Mouse (Mus musculus): ENCODE results near the gene Tmem140. TPM values are rescaled to one million over a fixed set of nuclear protein-coding genes. Genes with fewer than 3 reads are reported as not detected.
A peak's percentile ranks its signal among the peaks of the same experiment; 100 is the strongest.

Tmem140 gene
- total and polyA plus RNA-seq, 3 experiments = 2.5 to 4.0 TPM; not detected in 1

DNA sequence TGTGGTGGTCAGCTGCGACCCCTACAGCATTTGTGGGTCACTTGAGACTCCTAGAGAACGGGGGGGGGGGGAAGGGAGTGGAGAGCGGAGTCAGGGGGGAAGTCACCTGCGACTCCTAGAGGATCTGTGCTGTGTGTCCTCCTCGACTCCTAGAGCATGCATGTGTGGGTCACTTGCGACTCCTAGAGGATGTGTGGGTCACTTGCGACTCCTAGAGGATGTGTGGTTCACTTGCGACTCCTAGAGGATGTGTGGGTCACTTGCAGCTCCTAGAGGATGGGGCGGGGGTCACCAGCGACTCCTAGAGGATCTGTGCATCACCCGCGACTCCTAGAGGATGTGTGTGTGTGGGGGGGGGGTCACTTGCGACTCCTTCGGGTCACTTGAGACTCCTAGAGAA, 59.0 kb downstream of the Tmem140 start:
- no peaks in the 10 kb centered on the region for H3K36me3 ChIP-seq (ENCODE audit: control insufficient read depth in 1 of 2, insufficient read depth in 2 of 2, low read length in 2 of 2)
- TF ChIP-seq RCOR1 (IDR thresholded peaks at IDR 0.05; ENCODE audit: low read depth, low read length) (no peak), POLR2A (IDR thresholded peaks at IDR 0.05; ENCODE audit: control insufficient read depth in 1 of 2, insufficient read depth in 1 of 2, low read depth in 1 of 2, low read length in 2 of 2, poor library complexity in 1 of 2) (no peak), CHD1 (IDR thresholded peaks at IDR 0.05; ENCODE audit: low read depth, low read length) (no peak), RAD21 (IDR thresholded peaks at IDR 0.05; ENCODE audit: low read depth, low read length) (peak; percentile 87), ELF1 (IDR thresholded peaks at IDR 0.05; ENCODE audit: low read depth, low read length) (no peak), NRF1 (IDR thresholded peaks at IDR 0.05; ENCODE audit: insufficient read depth, low read depth, low read length, poor library complexity, severe bottlenecking) (no peak), MYC (IDR thresholded peaks at IDR 0.05; ENCODE audit: low read depth, low read length) (no peak), SMC3 (IDR thresholded peaks at IDR 0.05; ENCODE audit: low read depth, low read length) (peak; percentile 71), E2F4 (IDR thresholded peaks at IDR 0.05; ENCODE audit: borderline replicate concordance, low read depth, low read length) (no peak), SIN3A (IDR thresholded peaks at IDR 0.05; ENCODE audit: low read length) (no peak), CTCF (IDR thresholded peaks at IDR 0.05 in 2 of 3, conservative IDR thresholded peaks at IDR 0.05 in 1 of 3; ENCODE audit: control insufficient read depth in 1 of 3, insufficient read depth in 1 of 3, low read depth in 2 of 3, low read length in 3 of 3, poor library complexity in 1 of 3, severe bottlenecking in 1 of 3) (peak; percentile 52 to 96 (median 70); a peak in 5 of 6 replicates), GABPA (IDR thresholded peaks at IDR 0.05; ENCODE audit: low read depth, low read length) (no peak), MAFK (IDR thresholded peaks at IDR 0.05; ENCODE audit: borderline replicate concordance, low read depth, low read length) (no peak), ZC3H11A (IDR thresholded peaks at IDR 0.05; ENCODE audit: low read depth, low read length) (peak; percentile 72), POLR2AphosphoS5 (IDR thresholded peaks at IDR 0.05; ENCODE audit: borderline replicate concordance, low read depth, low read length) (no peak)
- H3K9ac ChIP-seq (ENCODE audit: control insufficient read depth, low read depth, low read length, poor library complexity, severe bottlenecking) = no peak overlapping the region
- peak; percentile 73 for DNase-seq (ENCODE audit: low read depth, low spot score)
- no peak overlapping the region for H3K27ac ChIP-seq (ENCODE audit: control insufficient read depth, low read depth, low read length)
- H3K79me2 ChIP-seq (ENCODE audit: control insufficient read depth, insufficient read depth, low read length, poor library complexity) = no peaks in the 10 kb centered on the region
- H3K4me1 ChIP-seq (ENCODE audit: control insufficient read depth in 1 of 2, insufficient read depth in 2 of 2, low read length in 2 of 2) = no peaks in the 10 kb centered on the region
- H3K4me3 ChIP-seq (ENCODE audit: control insufficient read depth in 1 of 2, insufficient read depth in 1 of 2, low read depth in 2 of 2, low read length in 2 of 2) = no peak overlapping the region
- H3K9me3 ChIP-seq (replicated peaks; ENCODE audit: insufficient read depth, low read length) = no peaks in the 10 kb centered on the region
- H3K27me3 ChIP-seq (ENCODE audit: control insufficient read depth in 1 of 2, insufficient read depth in 2 of 2, low read length in 2 of 2) = no peaks in the 10 kb centered on the region; a peak in 2 of 4 replicates

Other genes with a start within 250 kb of the Tmem140 start
- not detected in 2 replicates for gene Agbl3, start 82.7 kb upstream of the Tmem140 start, total RNA-seq (2012; rRNA removed)
- gene Agbl3, start 82.7 kb upstream of the Tmem140 start, polyA plus RNA-seq (2012; ENCODE audit: insufficient read depth in 1 of 2, insufficient read length in 2 of 2, low read depth in 1 of 2, low replicate concordance in 2 of 2, missing spikeins in 1 of 2) = 1 to 10 TPM in 1 of 2 experiments, not detected in 1; 1.3 TPM
- 9.4 and 10.1 TPM in 2 replicates for gene Cyren, start 14.9 kb downstream of the Tmem140 start, total RNA-seq (2012; rRNA removed)
- 10 to 100 TPM in 1 of 2 experiments, not detected in 1; 15.9 TPM for gene Cyren, start 14.9 kb downstream of the Tmem140 start, polyA plus RNA-seq (2012; ENCODE audit: insufficient read depth in 1 of 2, insufficient read length in 2 of 2, low read depth in 1 of 2, low replicate concordance in 2 of 2, missing spikeins in 1 of 2)
- 11.7 and 13.7 TPM in 2 replicates for gene Wdr91, start 47.7 kb downstream of the Tmem140 start, total RNA-seq (2012; rRNA removed)
- gene Wdr91, start 47.7 kb downstream of the Tmem140 start, polyA plus RNA-seq (2012; ENCODE audit: insufficient read depth in 1 of 2, insufficient read length in 2 of 2, low read depth in 1 of 2, low replicate concordance in 2 of 2, missing spikeins in 1 of 2) = 10 to 100 TPM in 1 of 2 experiments, not detected in 1; 24.1 TPM
- gene Stra8, start 57.0 kb downstream of the Tmem140 start, total RNA-seq (2012; rRNA removed) = not detected in 2 replicates
- gene Stra8, start 57.0 kb downstream of the Tmem140 start, polyA plus RNA-seq (2012; ENCODE audit: insufficient read depth in 1 of 2, insufficient read length in 2 of 2, low read depth in 1 of 2, low replicate concordance in 2 of 2, missing spikeins in 1 of 2) = not detected
- 5.5 and 6.2 TPM in 2 replicates for gene Slc23a4, start 125.3 kb downstream of the Tmem140 start, total RNA-seq (2012; rRNA removed)
- 10 to 100 TPM in 1 of 2 experiments, not detected in 1; 10.2 TPM for gene Slc23a4, start 125.3 kb downstream of the Tmem140 start, polyA plus RNA-seq (2012; ENCODE audit: insufficient read depth in 1 of 2, insufficient read length in 2 of 2, low read depth in 1 of 2, low replicate concordance in 2 of 2, missing spikeins in 1 of 2)

Measured in MEL (cell line).